Mouse (Mus musculus): ENCODE measurements around the gene Pus10. TPM values are rescaled to one million over a fixed set of nuclear protein-coding genes. Genes with fewer than 3 reads are reported as not detected.
A peak's percentile ranks its signal among the peaks of the same experiment; 100 is the strongest.

The Pus10 gene
- polyA plus RNA-seq, 1 experiment from 2014 or later = 11.1 TPM

DNA sequence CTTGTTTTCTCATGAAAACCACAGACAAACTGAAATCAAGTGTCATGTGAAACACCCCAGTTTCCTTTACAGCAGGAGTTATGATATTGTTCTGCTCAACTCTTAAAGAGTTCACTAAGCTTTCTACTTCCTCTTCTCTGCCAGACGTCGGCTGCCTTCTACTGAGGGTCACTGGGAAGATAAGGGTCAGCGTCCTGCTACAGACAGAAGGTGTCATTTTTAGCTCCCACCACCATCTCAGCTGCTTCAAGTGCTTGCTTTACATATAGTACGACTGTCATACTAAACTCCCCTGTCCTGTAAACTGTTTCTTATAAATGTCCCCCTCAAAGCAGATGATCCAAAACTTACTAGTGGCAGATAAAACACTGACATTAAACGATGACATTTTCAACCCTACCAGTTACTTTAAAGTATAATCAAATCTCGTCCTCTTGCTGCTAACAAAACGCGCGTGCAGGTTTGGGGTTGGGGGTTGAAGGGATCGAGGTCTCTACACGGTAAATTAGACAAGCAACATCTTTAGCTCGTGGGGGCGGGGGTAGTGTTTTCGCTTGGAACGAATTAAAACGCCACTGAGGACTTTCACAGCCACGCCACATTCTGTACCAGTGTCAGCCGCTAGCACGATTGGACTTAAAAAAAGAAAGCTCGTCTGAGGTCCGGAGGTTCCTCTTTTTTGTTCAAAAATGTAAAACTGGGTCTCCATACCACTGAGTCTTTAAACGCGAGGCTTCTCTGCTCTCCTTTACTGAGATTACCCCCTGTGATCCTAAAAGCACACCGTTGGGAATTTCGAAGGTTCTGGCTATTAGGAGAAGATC, 104.4 kb downstream of the Pus10 start:
- Histone ChIP-seq H3K36me3 (ENCODE audit: insufficient read depth, low read length) (no peaks in the 10 kb centered on the region), H3K4me3 (ENCODE audit: low read depth, low read length) (peak overlapping the region; percentile 78), H3K9ac (replicated peaks; ENCODE audit: low read depth) (peak overlapping the region; percentile 76), H3K4me2 (replicated peaks; ENCODE audit: low read depth, low read length) (peak overlapping the region; percentile 74), H3K4me1 (ENCODE audit: insufficient read depth, low read depth, low read length) (0 out of 2 replicates have a peak, but pooled peaks cover 3% of the 10 kb centered on the region), H3K9me3 (ENCODE audit: low read length) (no peaks in the 10 kb centered on the region), H3K27me3 (replicated peaks; ENCODE audit: insufficient read depth, low read length) (no peaks in the 10 kb centered on the region), H3K27ac (ENCODE audit: low read length) (peak overlapping the region; percentile 98)
- TF ChIP-seq CTCF (IDR thresholded peaks at IDR 0.05) = no peak
- TF ChIP-seq EP300 (IDR thresholded peaks at IDR 0.05) = no peak
- DNase-seq (ENCODE audit: low spot score) = peak; percentile 66
- under 1% methylated on average over 25 of the region's 25 CpGs for WGBS
- ATAC-seq = no peak

DNA sequence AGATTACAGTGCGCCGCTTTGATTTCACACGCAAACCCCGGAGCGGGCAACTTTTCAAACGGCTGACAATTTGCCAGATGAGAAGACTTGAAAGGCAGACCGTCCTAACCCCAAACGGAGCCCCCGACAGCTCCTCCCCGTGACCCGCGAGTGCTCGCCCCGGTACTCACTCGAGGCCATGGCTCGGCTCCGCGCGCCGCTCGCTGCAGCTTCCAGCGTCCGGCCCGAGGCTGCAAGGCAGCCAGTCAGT, 105.0 kb downstream of the Pus10 start:
- TF ChIP-seq CTCF (IDR thresholded peaks at IDR 0.05) (no peak), EP300 (IDR thresholded peaks at IDR 0.05) (no peak)
- H3K4me3 ChIP-seq (ENCODE audit: low read depth, low read length) = peak overlapping the region; percentile 78
- no peaks in the 10 kb centered on the region for H3K9me3 ChIP-seq (ENCODE audit: low read length)
- H3K36me3 ChIP-seq (ENCODE audit: insufficient read depth, low read length) = no peaks in the 10 kb centered on the region
- H3K4me1 ChIP-seq (ENCODE audit: insufficient read depth, low read depth, low read length) = 0 out of 2 replicates have a peak, but pooled peaks cover 3% of the 10 kb centered on the region
- H3K27me3 ChIP-seq (replicated peaks; ENCODE audit: insufficient read depth, low read length) = no peaks in the 10 kb centered on the region
- WGBS = 1% methylated on average over 24 of the region's 24 CpGs
- ATAC-seq (no peak), DNase-seq (ENCODE audit: low spot score) (no peak)
- peak overlapping the region; percentile 74 for H3K4me2 ChIP-seq (replicated peaks; ENCODE audit: low read depth, low read length)
- peak overlapping the region; percentile 76 for H3K9ac ChIP-seq (replicated peaks; ENCODE audit: low read depth)
- H3K27ac ChIP-seq (ENCODE audit: low read length) = peak overlapping the region; percentile 98

DNA sequence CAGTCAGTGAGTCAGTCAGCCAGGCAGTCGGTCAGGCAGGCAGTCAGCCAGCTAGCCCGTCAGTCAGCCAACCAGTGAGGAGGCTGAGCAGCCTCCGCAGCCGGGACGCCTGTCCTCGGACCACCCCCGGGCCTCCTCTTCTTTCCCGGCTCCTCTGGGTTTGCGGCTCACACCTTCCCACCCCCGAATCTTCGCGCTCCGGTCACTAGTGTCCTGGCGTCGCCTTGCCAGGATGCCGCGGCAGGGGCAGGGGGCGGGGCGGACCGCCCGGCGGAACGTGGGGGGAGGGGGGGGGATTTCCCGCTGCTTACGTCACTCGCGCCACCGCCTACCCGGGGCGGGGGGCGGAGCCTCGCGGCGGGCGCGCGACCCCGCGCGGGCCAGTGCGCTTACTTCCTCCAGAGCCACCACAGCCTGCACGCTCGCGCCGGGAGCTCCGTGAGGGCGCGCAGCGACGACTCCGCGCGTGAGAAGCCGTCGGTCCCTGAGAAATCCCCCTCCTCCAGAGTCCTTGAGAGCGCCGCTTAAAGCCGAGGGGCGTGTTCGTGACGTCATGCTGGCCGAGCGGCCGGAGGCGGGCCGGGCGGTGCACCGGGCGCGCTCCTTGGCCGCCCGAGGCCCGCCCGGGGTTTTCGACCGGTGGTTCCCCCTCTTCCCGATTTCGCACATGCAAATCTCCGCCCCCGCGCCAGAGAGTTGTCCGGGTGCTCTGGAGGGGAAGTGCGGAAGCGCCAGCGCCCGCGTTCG, 105.5 kb downstream of the Pus10 start, which contains the start of gene Rel:
TSS of gene Rel (minus strand) at position 211 of the 747 bp plus-strand sequence.
- DNase-seq (ENCODE audit: low spot score) (peak; percentile 94), ATAC-seq (peak; percentile 91)
- H3K9me3 ChIP-seq (ENCODE audit: low read length) = no peaks in the 10 kb centered on the region
- 0 out of 2 replicates have a peak, but pooled peaks cover 3% of the 10 kb centered on the region for H3K4me1 ChIP-seq (ENCODE audit: insufficient read depth, low read depth, low read length)
- peak within 1 kb of the TSS; percentile 78 for H3K4me3 ChIP-seq (ENCODE audit: low read depth, low read length)
- H3K4me2 ChIP-seq (replicated peaks; ENCODE audit: low read depth, low read length) = peak within 1 kb of the TSS; percentile 74
- TF ChIP-seq CTCF (IDR thresholded peaks at IDR 0.05) (peak; percentile 4; the same call in 1 of the 2 replicates), EP300 (IDR thresholded peaks at IDR 0.05) (no peak)
- WGBS = 3% methylated on average over 43 of the region's 88 CpGs
- H3K27ac ChIP-seq (ENCODE audit: low read length) = peak within 1 kb of the TSS; percentile 98
- no peaks in the 10 kb centered on the region for H3K36me3 ChIP-seq (ENCODE audit: insufficient read depth, low read length)
- H3K9ac ChIP-seq (replicated peaks; ENCODE audit: low read depth) = peak within 1 kb of the TSS; percentile 76
- H3K27me3 ChIP-seq (replicated peaks; ENCODE audit: insufficient read depth, low read length) = no peaks in the 10 kb centered on the region

DNA sequence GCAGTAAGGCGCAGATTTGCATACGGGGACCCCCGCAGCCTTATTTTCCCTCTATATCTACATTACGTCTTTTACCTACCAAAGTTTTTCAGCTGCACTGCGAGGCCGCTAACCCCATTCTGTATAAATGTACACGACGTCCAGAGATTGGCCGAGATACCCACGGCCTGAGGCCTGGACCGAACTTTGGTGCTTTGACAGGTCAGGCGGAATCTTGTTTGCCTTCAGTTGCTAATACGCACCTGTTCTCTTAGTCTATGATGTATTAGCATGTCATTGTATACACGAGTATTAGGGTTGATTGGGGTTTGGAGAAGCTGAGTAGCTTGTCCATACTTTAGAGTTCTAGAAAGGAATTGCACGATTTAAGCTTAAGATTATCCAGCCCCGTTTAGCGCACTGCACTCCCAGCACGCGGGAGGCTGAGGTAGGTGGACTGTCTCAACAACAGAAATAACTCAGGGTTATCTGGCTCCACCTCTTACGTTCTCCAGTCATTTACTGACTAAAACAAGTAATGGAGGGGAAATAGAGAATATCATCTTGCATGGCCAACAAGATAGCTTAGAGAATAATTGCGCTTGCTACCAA, 106.1 kb downstream of the Pus10 start:
- Histone ChIP-seq H3K27me3 (replicated peaks; ENCODE audit: insufficient read depth, low read length) (no peaks in the 10 kb centered on the region), H3K4me1 (ENCODE audit: insufficient read depth, low read depth, low read length) (0 out of 2 replicates have a peak, but pooled peaks cover 3% of the 10 kb centered on the region), H3K9me3 (ENCODE audit: low read length) (no peaks in the 10 kb centered on the region), H3K9ac (replicated peaks; ENCODE audit: low read depth) (peak overlapping the region; percentile 76), H3K27ac (ENCODE audit: low read length) (peak overlapping the region; percentile 98), H3K4me2 (replicated peaks; ENCODE audit: low read depth, low read length) (peak overlapping the region; percentile 74), H3K36me3 (ENCODE audit: insufficient read depth, low read length) (no peaks in the 10 kb centered on the region), H3K4me3 (ENCODE audit: low read depth, low read length) (peak overlapping the region; percentile 78)
- peak; percentile 0; the same call in 1 of the 2 replicates for ATAC-seq
- DNase-seq (ENCODE audit: low spot score) = no peak
- 8% methylated on average over 21 of the region's 21 CpGs for WGBS
- TF ChIP-seq CTCF (IDR thresholded peaks at IDR 0.05) = no peak
- no peak for TF ChIP-seq EP300 (IDR thresholded peaks at IDR 0.05)

DNA sequence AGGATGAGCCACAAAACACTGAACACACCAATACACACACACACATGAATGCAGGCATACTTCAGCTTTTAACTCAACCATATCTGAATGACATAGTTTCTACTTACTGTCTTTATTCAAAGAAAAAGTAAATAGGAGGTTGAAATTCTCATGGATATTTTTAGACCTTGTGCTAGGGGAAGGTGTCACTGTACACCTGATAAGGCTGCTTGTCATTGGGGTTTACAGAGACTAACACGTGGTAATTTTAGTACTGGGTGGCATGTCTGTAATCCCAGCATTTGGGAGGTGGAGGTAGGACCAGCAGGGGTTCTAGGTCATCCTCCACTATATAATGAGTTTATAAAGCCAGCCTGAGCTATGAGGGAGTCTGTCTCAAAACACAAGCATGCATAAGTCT, 107.0 kb downstream of the Pus10 start:
- Histone ChIP-seq H3K27me3 (replicated peaks; ENCODE audit: insufficient read depth, low read length) (no peaks in the 10 kb centered on the region), H3K9ac (replicated peaks; ENCODE audit: low read depth) (no peak overlapping the region), H3K9me3 (ENCODE audit: low read length) (no peaks in the 10 kb centered on the region), H3K36me3 (ENCODE audit: insufficient read depth, low read length) (no peaks in the 10 kb centered on the region), H3K4me3 (ENCODE audit: low read depth, low read length) (no peak overlapping the region), H3K27ac (ENCODE audit: low read length) (no peak overlapping the region), H3K4me2 (replicated peaks; ENCODE audit: low read depth, low read length) (no peak overlapping the region), H3K4me1 (ENCODE audit: insufficient read depth, low read depth, low read length) (0 out of 2 replicates have a peak, but pooled peaks cover 3% of the 10 kb centered on the region)
- DNase-seq (ENCODE audit: low spot score) (no peak), ATAC-seq (no peak)
- no peak for TF ChIP-seq CTCF (IDR thresholded peaks at IDR 0.05)
- no peak for TF ChIP-seq EP300 (IDR thresholded peaks at IDR 0.05)
- 31% methylated on average over 1 of the region's 1 CpGs for WGBS

DNA sequence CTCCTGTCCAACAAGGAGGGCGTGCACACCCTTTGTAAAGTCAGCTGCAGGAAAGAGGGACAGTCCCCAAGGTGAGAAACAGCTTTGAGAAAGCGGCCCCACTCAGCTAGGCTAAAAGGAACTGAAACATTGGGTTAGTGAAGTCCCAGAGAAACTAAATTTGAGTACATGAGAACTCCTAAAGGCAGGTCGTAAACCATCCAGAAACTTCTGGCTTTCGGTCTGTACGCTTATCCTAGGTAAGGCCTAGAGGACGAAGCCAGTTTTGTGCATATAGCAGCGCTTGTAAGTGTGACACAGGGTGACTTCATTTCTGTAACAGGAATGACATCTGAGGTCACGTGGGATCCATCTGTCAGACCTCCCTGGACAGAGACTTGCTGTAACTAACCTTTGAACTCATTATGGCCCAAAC, 113.3 kb downstream of the Pus10 start:
- ATAC-seq = no peak
- Histone ChIP-seq H3K9ac (replicated peaks; ENCODE audit: low read depth) (no peak overlapping the region), H3K36me3 (ENCODE audit: insufficient read depth, low read length) (no peaks in the 10 kb centered on the region), H3K4me2 (replicated peaks; ENCODE audit: low read depth, low read length) (no peak overlapping the region), H3K4me1 (ENCODE audit: insufficient read depth, low read depth, low read length) (no peaks in the 10 kb centered on the region), H3K4me3 (ENCODE audit: low read depth, low read length) (no peak overlapping the region), H3K9me3 (ENCODE audit: low read length) (no peaks in the 10 kb centered on the region), H3K27ac (ENCODE audit: low read length) (no peak overlapping the region), H3K27me3 (replicated peaks; ENCODE audit: insufficient read depth, low read length) (no peaks in the 10 kb centered on the region)
- TF ChIP-seq EP300 (IDR thresholded peaks at IDR 0.05) (no peak), CTCF (IDR thresholded peaks at IDR 0.05) (no peak)
- WGBS = 87% methylated on average over 8 of the region's 8 CpGs
- no peak for DNase-seq (ENCODE audit: low spot score)
